Mouse (Mus musculus) bone marrow macrophage, adult 2 months (primary cell): ENCODE results near the gene Nup98. TPM values are rescaled to one million over a fixed set of nuclear protein-coding genes. Genes with fewer than 3 reads are reported as not detected.

Source experiments
- H3K27ac ChIP-seq: 2 replicates; pipeline ENCODE4 v1.5.1; 2012; ENCODE audit warnings: low read depth, low read length; ENCODE audit not compliant: insufficient read depth
- H3K4me1 ChIP-seq: 2 replicates; pipeline ENCODE4 v1.6.1; 2012; ENCODE audit warnings: low read length; ENCODE audit not compliant: control insufficient read depth, insufficient read depth
- H3K4me3 ChIP-seq: 2 replicates; pipeline ENCODE4 v1.5.1; 2012; ENCODE audit warnings: mild to moderate bottlenecking, low read length, moderate library complexity; ENCODE audit not compliant: insufficient read depth
- CTCF ChIP-seq: IDR thresholded peaks from 2 replicates; pipeline ENCODE4 v1.5.1; 2012; ENCODE audit warnings: low read depth, mild to moderate bottlenecking, low read length, moderate library complexity
- POLR2A ChIP-seq: IDR thresholded peaks from 2 replicates; pipeline ENCODE4 v1.6.1; 2012; ENCODE audit warnings: mild to moderate bottlenecking, low read depth, low read length, borderline replicate concordance
- polyA plus RNA-seq: library from polyadenylated mRNA; stranded (reverse); fragments of >200 nt; gene quantifications from 2 replicates; pipeline ENCODE4 v1.2.4, GENCODE M21; 2012; ENCODE audit not compliant: missing spikeins, insufficient read depth, insufficient read length

The Nup98 gene
- polyA plus RNA-seq, 1 experiment: 36.9 TPM

DNA sequence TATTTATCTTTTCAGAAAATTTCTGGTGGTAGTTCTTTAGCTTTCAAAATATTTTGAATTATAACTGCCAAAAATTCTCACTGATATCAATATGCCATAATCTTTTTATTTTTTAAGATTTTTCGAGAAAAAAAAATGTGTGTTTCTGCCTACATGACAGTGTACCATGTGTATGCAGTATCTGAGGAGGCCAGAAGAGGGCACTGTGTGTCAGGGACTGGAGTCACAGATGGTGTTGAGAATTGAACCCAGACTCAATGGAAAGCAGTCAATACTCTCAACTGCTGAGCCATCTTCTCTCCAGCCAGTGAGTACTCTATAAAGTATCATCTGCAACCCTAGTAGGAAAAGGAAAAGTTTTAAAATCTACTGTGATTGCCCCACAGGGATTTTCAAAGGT is 72.5 kb downstream of the Nup98 start:
- no peak overlapping the region for H3K27ac ChIP-seq
- no peak for TF ChIP-seq CTCF
- no peak for TF ChIP-seq POLR2A
- H3K4me1 ChIP-seq: peaks cover 4% of the 10 kb centered on the region
- no peak overlapping the region for H3K4me3 ChIP-seq

DNA sequence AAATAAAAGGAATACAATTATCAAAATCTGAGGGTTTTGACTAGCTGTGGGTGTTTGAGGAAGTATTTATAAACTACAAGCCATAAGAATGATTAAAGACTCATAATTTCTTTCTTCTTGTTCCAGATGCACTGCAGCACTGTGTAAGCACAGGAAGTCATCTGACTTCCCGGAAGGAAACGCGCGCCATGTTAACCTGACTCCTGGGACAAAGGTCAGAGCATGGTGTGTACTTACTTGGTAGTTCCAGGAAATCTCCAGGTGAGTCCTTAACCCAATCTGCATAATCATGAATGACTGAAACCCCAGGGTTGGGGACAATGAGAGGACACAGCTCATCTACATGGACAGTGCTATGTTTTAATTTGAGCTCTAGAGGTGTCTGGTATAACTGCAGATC is 77.6 kb downstream of the Nup98 start:
- H3K4me3 ChIP-seq: no peak overlapping the region
- TF ChIP-seq POLR2A (no peak), CTCF (no peak)
- H3K27ac ChIP-seq: 0 out of 2 replicates have a peak overlapping the region, but pooled peaks have one; percentile 22
- peaks cover 5% of the 10 kb centered on the region for H3K4me1 ChIP-seq

- H3K4me1 ChIP-seq: no peaks in the 10 kb centered on the region
- TF ChIP-seq CTCF: no peak
- TF ChIP-seq POLR2A: no peak
- no peak overlapping the region for H3K4me3 ChIP-seq
- no peak overlapping the region for H3K27ac ChIP-seq
Measured at GRCm38 (mm10) chr7:102120326-102120725, 89.7 kb downstream of the Nup98 start.

GRCm38 (mm10) chr7:102117382-102117781 is 92.6 kb downstream of the Nup98 start:
- Histone ChIP-seq H3K27ac (no peak overlapping the region), H3K4me1 (no peaks in the 10 kb centered on the region), H3K4me3 (no peak overlapping the region)
- no peak for TF ChIP-seq CTCF

- no peak for TF ChIP-seq POLR2A
- TF ChIP-seq CTCF: no peak
- no peak within 1 kb of the TSS for H3K27ac ChIP-seq
- no peak within 1 kb of the TSS for H3K4me3 ChIP-seq
- no peaks in the 10 kb centered on the region for H3K4me1 ChIP-seq
Measured at GRCm38 (mm10) chr7:102116579-102117331, 93.2 kb downstream of the Nup98 start, which contains the start of gene Chrna10. TSS of gene Chrna10 (minus strand) at chr7:102116828.

- H3K4me1 ChIP-seq: no peaks in the 10 kb centered on the region
- no peak overlapping the region for H3K27ac ChIP-seq
- no peak overlapping the region for H3K4me3 ChIP-seq
- TF ChIP-seq POLR2A: no peak
- TF ChIP-seq CTCF: no peak
Measured at GRCm38 (mm10) chr7:102113151-102113729, 96.7 kb downstream of the Nup98 start.

- H3K4me1 ChIP-seq: no peaks in the 10 kb centered on the region
- H3K27ac ChIP-seq: no peak overlapping the region
- no peak for TF ChIP-seq CTCF
- TF ChIP-seq POLR2A: no peak
- H3K4me3 ChIP-seq: no peak overlapping the region
Measured at GRCm38 (mm10) chr7:102109746-102110145, 100.2 kb downstream of the Nup98 start.

DNA sequence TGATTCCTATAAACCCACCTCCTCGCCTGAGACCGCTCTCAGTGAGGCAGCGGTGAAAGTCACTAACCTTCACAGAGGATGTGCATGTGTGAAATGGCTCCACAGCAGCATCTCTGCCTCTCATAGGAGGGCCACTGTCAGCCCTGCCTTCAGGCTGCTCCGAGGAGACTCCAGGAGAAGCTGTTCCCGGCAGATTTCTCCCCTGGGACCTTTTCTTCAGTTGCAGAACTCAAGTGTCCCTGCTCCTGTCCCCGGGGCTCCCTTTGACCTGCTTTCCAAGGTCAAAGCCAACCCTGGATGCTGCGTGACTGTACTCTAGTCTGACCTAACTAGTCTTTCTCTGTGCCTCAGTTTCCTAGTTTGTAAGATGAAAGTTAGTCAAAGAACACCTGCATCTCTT is 100.8 kb downstream of the Nup98 start, which contains the start of gene Art5:
Gene Art5, minus strand, starts transcription at position 319 of the 400 bp plus-strand sequence.
- no peak for TF ChIP-seq POLR2A
- no peak for TF ChIP-seq CTCF
- Histone ChIP-seq H3K27ac (no peak within 1 kb of the TSS), H3K4me1 (no peaks in the 10 kb centered on the region), H3K4me3 (no peak within 1 kb of the TSS)

GRCm38 (mm10) chr7:102108206-102108605 is 101.8 kb downstream of the Nup98 start:
- TF ChIP-seq CTCF (no peak), POLR2A (no peak)
- Histone ChIP-seq H3K27ac (no peak overlapping the region), H3K4me3 (no peak overlapping the region), H3K4me1 (no peaks in the 10 kb centered on the region)

- Histone ChIP-seq H3K4me3 (no peak overlapping the region), H3K27ac (no peak overlapping the region), H3K4me1 (no peaks in the 10 kb centered on the region)
- TF ChIP-seq POLR2A (no peak), CTCF (no peak)
Measured at GRCm38 (mm10) chr7:102106700-102107141, 103.3 kb downstream of the Nup98 start.
